Mouse (Mus musculus) megakaryocyte, embryonic 14.5 days (primary cell): ENCODE measurements around the gene Gm47955. TPM values are rescaled to one million over a fixed set of nuclear protein-coding genes. Genes with fewer than 3 reads are reported as not detected.

Experiments
- H3K27me3 ChIP-seq: replicated peaks from 2 replicates; pipeline ENCODE3; 2012; ENCODE audit warnings: inconsistent platforms
- H3K36me3 ChIP-seq: replicated peaks from 2 replicates; pipeline ENCODE3; 2012; ENCODE audit warnings: low read length, inconsistent platforms, mixed read lengths
- H3K4me1 ChIP-seq: 2 replicates; pipeline ENCODE4 v1.6.1; 2012; ENCODE audit warnings: inconsistent platforms
- H3K4me3 ChIP-seq: replicated peaks from 2 replicates; pipeline ENCODE3; 2012; ENCODE audit warnings: moderate library complexity, mild to moderate bottlenecking, inconsistent platforms
- H3K9me3 ChIP-seq: 2 replicates; pipeline ENCODE4 v1.6.1; 2012; ENCODE audit warnings: inconsistent platforms
- FLI1 ChIP-seq: IDR thresholded peaks from 2 replicates; pipeline ENCODE4 v1.6.1; 2012; ENCODE audit warnings: low read length, inconsistent platforms, mixed read lengths
- GATA1 ChIP-seq: IDR thresholded peaks from 3 replicates; pipeline ENCODE4 v1.6.1; 2012; ENCODE audit warnings: mixed read lengths, low read length, inconsistent platforms, borderline replicate concordance
- polyA plus RNA-seq: library from polyadenylated mRNA; stranded (reverse); fragments of >175 nt; gene quantifications from 2 replicates; pipeline ENCODE4 v1.2.3, GENCODE M21; 2012; ENCODE audit warnings: low replicate concordance; ENCODE audit not compliant: insufficient read depth

Gm47955 gene
- polyA plus RNA-seq, 1 experiment = not detected

DNA sequence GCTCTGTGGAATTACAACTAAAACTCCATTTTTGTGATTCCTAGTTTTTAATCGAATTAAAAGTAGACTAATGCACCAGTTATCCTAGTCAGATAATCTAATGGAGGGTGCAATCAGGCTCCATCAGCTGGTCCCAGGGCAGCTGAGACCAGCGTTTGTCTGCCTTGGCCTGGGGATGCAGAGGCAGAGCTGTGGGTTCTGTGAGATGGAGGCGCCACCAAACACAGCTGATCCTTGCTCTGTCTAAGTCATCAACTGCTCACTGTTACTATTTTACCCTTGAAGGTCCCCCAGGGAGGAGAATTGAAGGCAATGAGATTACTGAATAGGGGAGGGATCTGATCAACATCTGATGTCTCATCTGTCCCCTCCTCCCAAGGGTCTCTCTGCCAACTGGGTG is 6.3 kb downstream of the Gm47955 start:
- Histone ChIP-seq H3K9me3 (peaks cover 9% of the 10 kb centered on the region), H3K4me3 (no peak overlapping the region), H3K4me1 (no peaks in the 10 kb centered on the region), H3K27me3 (peaks cover 2% of the 10 kb centered on the region), H3K36me3 (no peaks in the 10 kb centered on the region)
- TF ChIP-seq GATA1 (no peak), FLI1 (no peak)

DNA sequence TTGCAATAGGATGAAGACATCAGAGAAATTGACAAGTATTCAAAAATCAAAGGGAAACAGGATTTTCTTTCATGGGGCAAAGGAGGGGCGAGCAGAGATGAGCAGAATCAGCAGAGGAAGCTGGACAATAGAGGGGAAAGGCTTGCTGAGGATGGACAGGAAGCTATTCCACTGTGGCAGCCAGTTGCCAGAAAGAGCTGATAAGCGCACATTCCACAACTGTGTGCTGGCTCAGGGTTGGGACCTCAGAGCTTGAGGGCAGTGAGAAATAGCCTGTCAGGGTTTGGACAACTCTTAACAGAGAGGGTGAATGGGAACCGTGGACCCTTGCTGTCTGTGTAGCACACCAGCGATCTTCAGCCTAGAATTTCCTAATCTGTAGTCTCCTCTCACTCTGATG is 12.0 kb downstream of the Gm47955 start:
- TF ChIP-seq FLI1 (no peak), GATA1 (no peak)
- Histone ChIP-seq H3K4me3 (no peak overlapping the region), H3K27me3 (peaks cover 6% of the 10 kb centered on the region), H3K36me3 (no peaks in the 10 kb centered on the region), H3K4me1 (peaks cover 21% of the 10 kb centered on the region), H3K9me3 (no peaks in the 10 kb centered on the region)

DNA sequence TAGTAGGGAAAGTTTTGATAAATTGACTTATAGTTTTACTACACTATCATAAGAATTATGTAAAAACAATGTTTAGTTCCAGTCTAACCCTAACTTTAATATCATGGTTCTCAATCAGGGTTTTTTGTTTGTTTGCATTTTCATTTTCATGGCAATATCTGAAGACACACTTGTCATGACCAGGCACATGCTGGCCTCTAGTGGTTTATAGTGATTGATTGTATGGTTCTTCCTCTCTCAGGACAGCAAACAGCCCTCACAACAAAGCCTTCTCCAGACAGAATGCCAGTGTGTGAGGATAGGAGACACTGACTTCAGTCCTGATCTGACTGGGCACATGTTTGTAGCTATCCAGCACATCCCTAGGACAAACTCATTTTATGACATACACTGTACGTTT is 13.2 kb downstream of the Gm47955 start:
- H3K36me3 ChIP-seq = no peaks in the 10 kb centered on the region
- TF ChIP-seq GATA1 (no peak), FLI1 (no peak)
- H3K4me1 ChIP-seq = peaks cover 21% of the 10 kb centered on the region
- peaks cover 3% of the 10 kb centered on the region for H3K27me3 ChIP-seq
- H3K4me3 ChIP-seq = no peak overlapping the region
- no peaks in the 10 kb centered on the region for H3K9me3 ChIP-seq

DNA sequence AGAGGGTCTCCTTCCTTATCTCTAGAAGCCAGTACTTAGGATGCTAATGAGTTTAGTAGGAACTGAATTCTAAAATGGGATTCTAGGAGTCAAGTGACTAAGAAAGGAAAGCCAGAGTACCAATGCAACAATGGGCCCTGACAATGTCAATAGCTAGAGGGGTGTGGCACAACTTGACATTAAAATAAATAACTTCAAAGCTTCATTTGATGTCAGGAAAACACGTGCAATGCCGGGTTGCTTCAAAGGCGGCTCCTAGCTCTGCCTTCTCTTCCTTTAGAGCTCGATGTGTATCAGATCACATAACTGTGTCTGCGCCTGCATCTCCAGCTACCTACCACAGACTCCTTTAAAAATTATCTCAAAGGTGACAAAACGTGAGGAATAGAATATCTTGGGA is 13.8 kb downstream of the Gm47955 start:
- Histone ChIP-seq H3K36me3 (no peaks in the 10 kb centered on the region), H3K4me1 (peaks cover 21% of the 10 kb centered on the region), H3K27me3 (peaks cover 3% of the 10 kb centered on the region), H3K4me3 (no peak overlapping the region), H3K9me3 (no peaks in the 10 kb centered on the region)
- TF ChIP-seq FLI1 (no peak), GATA1 (no peak)

DNA sequence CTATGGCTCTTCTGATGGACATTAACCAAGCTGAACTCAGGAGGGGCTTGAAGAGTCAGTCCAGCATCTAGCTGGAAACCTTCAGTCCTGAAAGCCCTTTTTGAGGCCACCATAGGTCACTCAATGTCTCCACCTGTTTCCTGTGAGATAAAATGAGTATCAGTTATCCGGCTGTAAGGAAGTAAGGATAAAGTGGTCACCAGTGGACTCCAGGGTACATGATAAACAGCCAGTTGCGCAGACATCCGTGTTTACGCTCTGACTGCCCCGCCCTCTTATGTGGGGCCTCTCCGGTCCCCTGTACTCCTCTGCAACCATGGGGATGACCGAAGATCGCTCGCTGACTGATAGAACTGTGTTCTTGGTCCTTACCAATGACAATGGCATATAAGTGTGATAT is 14.3 kb downstream of the Gm47955 start:
- no peak overlapping the region for H3K4me3 ChIP-seq
- H3K9me3 ChIP-seq = no peaks in the 10 kb centered on the region
- TF ChIP-seq FLI1 = no peak
- no peak for TF ChIP-seq GATA1
- peaks cover 21% of the 10 kb centered on the region for H3K4me1 ChIP-seq
- peaks cover 3% of the 10 kb centered on the region for H3K27me3 ChIP-seq
- no peaks in the 10 kb centered on the region for H3K36me3 ChIP-seq

DNA sequence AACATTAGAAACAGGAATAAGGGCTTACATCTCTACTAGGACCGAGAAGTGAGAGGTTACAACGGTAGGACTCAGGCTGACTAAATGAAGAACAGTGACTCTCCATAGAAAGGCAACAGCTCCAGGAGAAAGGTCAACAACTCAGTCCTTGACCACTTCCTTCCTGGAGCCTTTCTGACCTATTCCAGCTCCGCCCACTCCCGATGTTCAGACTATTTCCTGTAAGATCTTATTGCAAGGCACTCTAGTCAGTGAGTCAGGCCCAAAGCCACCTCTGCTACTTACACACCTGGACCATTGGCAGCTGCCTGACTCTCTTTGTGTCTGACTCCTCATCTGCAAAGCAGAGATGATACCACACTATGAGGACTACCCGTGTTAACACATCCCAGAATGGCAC is 15.7 kb downstream of the Gm47955 start:
- TF ChIP-seq FLI1 (no peak), GATA1 (no peak)
- no peaks in the 10 kb centered on the region for H3K9me3 ChIP-seq

DNA sequence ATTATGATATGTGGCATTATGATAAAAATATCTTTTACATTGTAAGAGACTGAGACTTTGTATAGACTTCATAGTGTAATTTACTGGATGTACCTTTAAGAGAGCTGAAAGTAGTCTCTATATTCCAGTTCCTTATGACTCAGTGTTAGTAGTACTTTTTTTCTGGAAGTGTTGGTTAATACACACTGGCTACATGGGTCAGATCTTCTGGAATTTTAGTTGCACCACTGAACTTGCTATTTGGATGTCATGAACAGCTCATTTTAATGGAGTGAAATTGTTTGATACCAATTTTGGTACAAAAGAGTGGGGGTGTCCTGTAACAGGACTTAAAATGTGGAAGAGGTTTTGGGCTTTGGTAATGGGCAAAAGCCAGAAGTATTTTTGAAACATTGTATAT is 17.8 kb downstream of the Gm47955 start:
- Histone ChIP-seq H3K9me3 (no peaks in the 10 kb centered on the region), H3K4me3 (no peak overlapping the region), H3K4me1 (peaks cover 15% of the 10 kb centered on the region), H3K27me3 (no peaks in the 10 kb centered on the region), H3K36me3 (no peaks in the 10 kb centered on the region)
- TF ChIP-seq FLI1 = no peak

More for the DNA sequence above, 15.7 kb downstream of the Gm47955 start:
- peaks cover 3% of the 10 kb centered on the region for H3K27me3 ChIP-seq
- H3K4me3 ChIP-seq = no peak overlapping the region
- no peaks in the 10 kb centered on the region for H3K36me3 ChIP-seq
- H3K4me1 ChIP-seq = peaks cover 21% of the 10 kb centered on the region

DNA sequence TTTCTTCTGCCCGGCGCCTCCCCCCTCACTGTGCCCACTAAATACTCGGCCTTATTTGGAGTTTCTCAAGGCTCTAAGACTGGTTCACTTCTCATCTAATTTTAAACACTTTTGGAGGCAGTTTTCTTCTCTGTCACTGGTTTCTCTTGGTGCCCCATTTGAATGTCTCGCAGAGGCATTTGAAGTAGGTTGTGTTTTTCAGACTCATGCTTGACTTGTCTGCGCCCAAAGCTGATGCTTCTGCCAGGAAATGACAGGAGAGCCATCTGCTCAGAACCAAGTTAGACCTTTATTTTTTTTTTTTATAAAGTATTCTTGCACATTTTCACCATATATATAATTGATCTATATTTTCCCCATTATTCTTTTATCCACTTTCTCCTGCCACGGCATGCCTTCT is 26.7 kb downstream of the Gm47955 start:
- no peak for TF ChIP-seq FLI1
- TF ChIP-seq GATA1 = no peak
- peaks cover 3% of the 10 kb centered on the region for H3K27me3 ChIP-seq
- peaks cover 13% of the 10 kb centered on the region for H3K9me3 ChIP-seq
- H3K36me3 ChIP-seq = no peaks in the 10 kb centered on the region
- H3K4me1 ChIP-seq = no peaks in the 10 kb centered on the region
- no peak overlapping the region for H3K4me3 ChIP-seq

DNA sequence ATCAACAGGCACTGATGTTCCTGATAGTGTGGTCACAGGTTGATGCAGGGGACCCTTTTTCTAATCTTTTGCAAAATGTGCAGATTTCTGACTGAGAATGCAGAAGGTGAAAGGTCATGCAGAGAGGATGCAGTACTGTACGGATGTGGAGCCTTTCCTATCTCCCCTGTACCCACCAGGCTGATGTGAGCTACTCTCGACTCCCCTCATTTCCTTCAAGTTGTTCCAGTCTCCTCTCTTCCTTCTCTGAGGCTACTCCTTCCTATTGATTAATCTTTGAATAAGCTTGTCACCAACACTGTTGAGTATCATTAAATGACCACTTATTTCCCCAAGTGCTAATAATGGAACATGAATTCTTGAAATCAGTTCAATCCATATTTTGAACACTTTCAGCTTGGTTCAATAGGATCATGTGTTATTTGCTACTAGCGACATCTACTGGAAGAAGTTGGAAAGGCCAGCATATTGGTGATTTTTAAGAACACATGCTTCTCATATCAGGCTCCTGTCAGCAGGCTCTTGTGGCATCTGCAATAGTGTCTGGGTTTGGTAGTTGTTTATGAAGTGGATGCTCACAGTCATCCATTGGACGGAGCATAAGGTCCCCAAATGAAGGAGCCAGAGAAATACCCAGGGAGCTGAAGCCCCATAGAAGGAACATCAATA is 27.6 kb downstream of the Gm47955 start:
- H3K9me3 ChIP-seq = peaks cover 13% of the 10 kb centered on the region
- no peaks in the 10 kb centered on the region for H3K36me3 ChIP-seq
- peaks cover 5% of the 10 kb centered on the region for H3K27me3 ChIP-seq
- TF ChIP-seq FLI1 (no peak), GATA1 (no peak)
- H3K4me1 ChIP-seq = no peaks in the 10 kb centered on the region
- no peak overlapping the region for H3K4me3 ChIP-seq

DNA sequence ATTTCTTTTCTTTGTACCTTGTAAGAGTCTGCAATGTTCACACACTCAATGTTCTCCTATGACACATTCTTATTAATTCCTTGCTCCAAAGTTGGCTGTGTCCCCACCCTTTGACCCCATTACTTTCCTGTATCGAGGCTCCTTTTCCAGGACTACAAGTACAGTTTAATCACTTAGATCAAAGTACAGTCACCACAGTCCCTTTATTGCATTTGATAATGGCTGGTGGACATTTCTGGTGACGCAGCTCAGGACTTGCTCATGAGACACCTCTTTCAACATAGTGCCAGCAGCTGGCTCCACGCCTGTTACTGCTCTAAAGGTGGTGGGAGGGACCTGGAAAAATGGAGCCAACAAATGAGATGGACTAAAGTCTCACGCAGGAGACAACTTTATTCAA is 31.0 kb downstream of the Gm47955 start:
- H3K27me3 ChIP-seq = peaks cover 5% of the 10 kb centered on the region
- no peaks in the 10 kb centered on the region for H3K36me3 ChIP-seq
- no peak overlapping the region for H3K4me3 ChIP-seq
- H3K9me3 ChIP-seq = no peaks in the 10 kb centered on the region
- TF ChIP-seq GATA1 (no peak), FLI1 (no peak)
- H3K4me1 ChIP-seq = no peaks in the 10 kb centered on the region

DNA sequence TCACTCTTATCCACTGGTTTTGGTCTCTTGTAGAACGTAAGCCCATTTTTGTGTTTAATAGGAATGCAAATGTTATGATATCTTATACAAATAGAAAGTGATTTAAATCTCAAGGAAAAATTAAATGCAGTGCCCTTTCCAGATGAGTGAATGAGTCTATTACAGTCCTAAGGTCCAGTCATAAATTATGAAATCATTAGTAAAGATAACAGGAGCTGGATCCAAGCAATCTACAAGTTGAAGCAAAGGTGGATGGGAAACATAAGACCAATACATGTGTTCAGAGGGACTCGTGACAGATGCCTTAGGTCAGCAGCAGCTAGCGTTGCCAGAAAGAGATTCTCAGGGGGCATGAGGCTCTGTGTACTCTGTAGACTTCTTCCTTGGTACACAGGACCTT is 31.5 kb downstream of the Gm47955 start:
- Histone ChIP-seq H3K27me3 (peaks cover 5% of the 10 kb centered on the region), H3K36me3 (no peaks in the 10 kb centered on the region), H3K9me3 (no peaks in the 10 kb centered on the region), H3K4me3 (no peak overlapping the region), H3K4me1 (no peaks in the 10 kb centered on the region)
- TF ChIP-seq GATA1 (no peak), FLI1 (no peak)
